Mouse (Mus musculus) liver, postnatal 0 days (tissue): Measurements from ENCODE around the gene Gm43552. TPM values are rescaled to one million over a fixed set of nuclear protein-coding genes. Genes with fewer than 3 reads are reported as not detected.

ENCODE experiments used
- ATAC-seq: fragments of 200-750 bp; cut with Nextera tagmentation; 2 replicates; pipeline ENCODE4 v1.8.0; 2017; ENCODE audit warnings: mild to moderate bottlenecking, moderate library complexity
- DNase-seq: peaks from one replicate; pipeline ENCODE4 v3.0.0-alpha.2; 2016
- H3K27ac ChIP-seq: fragments of 300-500 bp; sonication (generic); 2 replicates; pipeline ENCODE4 v1.5.1; 2014; ENCODE audit warnings: antibody characterized with exemption, moderate library complexity, mild to moderate bottlenecking, low read depth
- H3K27me3 ChIP-seq: fragments of 300-500 bp; sonication (generic); 2 replicates; pipeline ENCODE4 v1.6.1; 2014; ENCODE audit warnings: low read length, control low read depth, mixed read lengths; ENCODE audit not compliant: insufficient read depth
- H3K36me3 ChIP-seq: fragments of 300-500 bp; sonication (generic); replicated peaks from 2 replicates; pipeline ENCODE4 v1.6.1; 2014; ENCODE audit warnings: mild to moderate bottlenecking, control low read depth, low read length, moderate library complexity, mixed read lengths; ENCODE audit not compliant: insufficient read depth
- H3K4me1 ChIP-seq: fragments of 300-500 bp; sonication (generic); 2 replicates; pipeline ENCODE4 v1.6.1; 2014; ENCODE audit warnings: antibody characterized with exemption, mild to moderate bottlenecking, control low read depth; ENCODE audit not compliant: insufficient read depth
- H3K4me2 ChIP-seq: fragments of 300-500 bp; sonication (generic); 2 replicates; pipeline ENCODE4 v1.6.1; 2014; ENCODE audit warnings: low read depth, mild to moderate bottlenecking, low read length, moderate library complexity, mixed read lengths
- H3K4me3 ChIP-seq: fragments of 300-500 bp; sonication (generic); 2 replicates; pipeline ENCODE4 v1.5.1; 2014; ENCODE audit warnings: low read depth, low read length
- H3K9ac ChIP-seq: fragments of 300-500 bp; sonication (generic); replicated peaks from 2 replicates; pipeline ENCODE4 v1.6.1; 2014; ENCODE audit warnings: mild to moderate bottlenecking, moderate library complexity
- H3K9me3 ChIP-seq: fragments of 300-500 bp; sonication (generic); 2 replicates; pipeline ENCODE4 v1.6.1; 2016; ENCODE audit warnings: mild to moderate bottlenecking, control low read depth, low read length, mixed read lengths
- CTCF ChIP-seq: sonication (generic); IDR thresholded peaks from 2 replicates; pipeline ENCODE4 v1.5.1; 2016; ENCODE audit warnings: antibody characterized with exemption, low read depth
- EP300 ChIP-seq: IDR thresholded peaks from 2 replicates; pipeline ENCODE4 v1.6.1; 2016; ENCODE audit warnings: antibody characterized with exemption, low read depth, mild to moderate bottlenecking
- WGBS: fragments of 180-500 bp; shearing (Covaris S2); extraction: QIAGEN DNeasy Blood & Tissue Kit; methylation state at CpG from one replicate; pipeline ENCODE4 v1.1.7; 2014; ENCODE audit not compliant: insufficient replicate concordance; 5-methylcytosine and 5-hydroxymethylcytosine counted together
- polyA plus RNA-seq: library from polyadenylated mRNA; unstranded; fragments of >200 nt; fragmentation: Nextera tagmentation; extraction: Ambion mirVana; gene quantifications from 2 replicates; pipeline ENCODE4 v1.2.1, GENCODE M21; 2015

Gm43552 gene
- polyA plus RNA-seq, result 1.4 TPM in 1 of 2 replicates, not detected in the other

- H3K27ac ChIP-seq, result peak within 1 kb of the TSS; percentile 98
- 2% methylated on average over 67 of the region's 69 CpGs for WGBS
- DNase-seq (peak; percentile 95), ATAC-seq (peak; percentile 96)
- peaks cover 5% of the 10 kb centered on the region; the same call in 1 of the 2 replicates for H3K36me3 ChIP-seq
- H3K4me1 ChIP-seq, result peaks cover 29% of the 10 kb centered on the region
- H3K4me2 ChIP-seq, result peak within 1 kb of the TSS; percentile 97
- TF ChIP-seq EP300 (no peak), CTCF (peak; percentile 2; the same call in 1 of the 2 replicates)
- H3K4me3 ChIP-seq, result peak within 1 kb of the TSS; percentile 76
- H3K9me3 ChIP-seq, result no peaks in the 10 kb centered on the region
- no peaks in the 10 kb centered on the region for H3K27me3 ChIP-seq
- peak within 1 kb of the TSS; percentile 81 for H3K9ac ChIP-seq
Measured at GRCm38 (mm10) chr5:65492716-65493531, at the start of gene Gm43552. Gene Gm43552 (minus strand): TSS chr5:65492833.

- Histone ChIP-seq H3K4me1 (0 out of 2 replicates have a peak, but pooled peaks cover 5% of the 10 kb centered on the region), H3K9me3 (no peaks in the 10 kb centered on the region), H3K36me3 (0 out of 2 replicates have a peak, but pooled peaks cover 3% of the 10 kb centered on the region), H3K9ac (no peak overlapping the region), H3K4me2 (no peak overlapping the region), H3K4me3 (no peak overlapping the region), H3K27ac (no peak overlapping the region), H3K27me3 (no peaks in the 10 kb centered on the region)
- TF ChIP-seq EP300 (no peak), CTCF (no peak)
- 79% methylated on average over 3 of the region's 3 CpGs for WGBS
- no peak for ATAC-seq
- DNase-seq, result no peak
Measured at GRCm38 (mm10) chr5:65541889-65542288, 49.3 kb upstream of the Gm43552 start.

GRCm38 (mm10) chr5:65539786-65540185 is 47.2 kb upstream of the Gm43552 start:
- ATAC-seq (no peak), DNase-seq (no peak)
- H3K9ac ChIP-seq, result no peak overlapping the region
- H3K9me3 ChIP-seq, result no peaks in the 10 kb centered on the region
- H3K4me2 ChIP-seq, result peak overlapping the region; percentile 54; the same call in 1 of the 2 replicates
- peaks cover 10% of the 10 kb centered on the region for H3K4me1 ChIP-seq
- H3K36me3 ChIP-seq, result no peaks in the 10 kb centered on the region
- no peak overlapping the region for H3K27ac ChIP-seq
- no peak overlapping the region for H3K4me3 ChIP-seq
- TF ChIP-seq EP300 (no peak), CTCF (no peak)
- H3K27me3 ChIP-seq, result no peaks in the 10 kb centered on the region
- WGBS, result 66% methylated on average over 3 of the region's 3 CpGs

GRCm38 (mm10) chr5:65538829-65539228 is 46.2 kb upstream of the Gm43552 start:
- peaks cover 10% of the 10 kb centered on the region for H3K4me1 ChIP-seq
- TF ChIP-seq EP300 (no peak), CTCF (no peak)
- no peak for DNase-seq
- no peak overlapping the region for H3K9ac ChIP-seq
- WGBS, result 26% methylated on average over 4 of the region's 4 CpGs
- no peaks in the 10 kb centered on the region for H3K9me3 ChIP-seq
- H3K4me2 ChIP-seq, result peak overlapping the region; percentile 54
- no peaks in the 10 kb centered on the region for H3K36me3 ChIP-seq
- no peak for ATAC-seq
- H3K4me3 ChIP-seq, result peak overlapping the region; percentile 29; the same call in 1 of the 2 replicates
- no peak overlapping the region for H3K27ac ChIP-seq
- H3K27me3 ChIP-seq, result no peaks in the 10 kb centered on the region

GRCm38 (mm10) chr5:65538121-65538520 is 45.5 kb upstream of the Gm43552 start:
- ATAC-seq (no peak), DNase-seq (no peak)
- Histone ChIP-seq H3K9ac (peak overlapping the region; percentile 96), H3K4me2 (peak overlapping the region; percentile 88), H3K4me3 (peak overlapping the region; percentile 92), H3K4me1 (peaks cover 10% of the 10 kb centered on the region), H3K27ac (peak overlapping the region; percentile 99), H3K36me3 (no peaks in the 10 kb centered on the region), H3K27me3 (no peaks in the 10 kb centered on the region), H3K9me3 (no peaks in the 10 kb centered on the region)
- under 1% methylated on average over 4 of the region's 4 CpGs for WGBS
- no peak for TF ChIP-seq EP300
- no peak for TF ChIP-seq CTCF

- peak; percentile 67 for ATAC-seq
- H3K27me3 ChIP-seq, result no peaks in the 10 kb centered on the region
- no peaks in the 10 kb centered on the region for H3K9me3 ChIP-seq
- H3K4me1 ChIP-seq, result peaks cover 10% of the 10 kb centered on the region
- no peaks in the 10 kb centered on the region for H3K36me3 ChIP-seq
- peak; percentile 77 for DNase-seq
- WGBS, result 3% methylated on average over 52 of the region's 59 CpGs
- peak overlapping the region; percentile 88 for H3K4me2 ChIP-seq
- TF ChIP-seq EP300 (no peak), CTCF (no peak; the same call in 1 of the 2 replicates)
- H3K27ac ChIP-seq, result peak overlapping the region; percentile 99
- peak overlapping the region; percentile 92 for H3K4me3 ChIP-seq
- H3K9ac ChIP-seq, result peak overlapping the region; percentile 96
Measured at GRCm38 (mm10) chr5:65537420-65538071, 44.9 kb upstream of the Gm43552 start.
